Mouse (Mus musculus): Measurements from ENCODE around the gene Kbtbd12.

GRCm38 (mm10) chr6:88676753-88677736 lies 39.3 kb upstream of the Kbtbd12 start:
- TF ChIP-seq CTCF (IDR thresholded peaks at IDR 0.05; ENCODE audit: low read depth), result no peak
- no peak for TF ChIP-seq EP300 (IDR thresholded peaks at IDR 0.05; ENCODE audit: low read depth)
